Mouse (Mus musculus): Measurements from ENCODE around the gene Lasp1. TPM values are rescaled to one million over a fixed set of nuclear protein-coding genes. Genes with fewer than 3 reads are reported as not detected.

Lasp1 gene
- polyA plus RNA-seq, 1 experiment from 2014 or later = 77.6 TPM

- DNase-seq (ENCODE audit: low spot score) (no peak), ATAC-seq (0 out of 2 replicates have a peak, but pooled peaks have one; percentile 2)
- no peaks in the 10 kb centered on the region for H3K9me3 ChIP-seq (replicated peaks; ENCODE audit: control insufficient read depth, low read length)
- no peak overlapping the region for H3K9ac ChIP-seq (ENCODE audit: low read length)
- 19% methylated on average over 6 of the region's 6 CpGs for WGBS
- H3K27ac ChIP-seq (ENCODE audit: low read depth, low read length) = peak overlapping the region; percentile 74; the same call in 1 of the 2 replicates
- no peaks in the 10 kb centered on the region for H3K27me3 ChIP-seq (replicated peaks; ENCODE audit: control insufficient read depth, insufficient read depth, low read length)
- H3K4me1 ChIP-seq (ENCODE audit: control insufficient read depth, insufficient read depth, low read length) = peaks cover 15% of the 10 kb centered on the region
- H3K36me3 ChIP-seq (ENCODE audit: control insufficient read depth, insufficient read depth, low read length) = peaks cover 57% of the 10 kb centered on the region
- no peak overlapping the region for H3K4me2 ChIP-seq (ENCODE audit: low read length)
- no peak overlapping the region for H3K4me3 ChIP-seq (ENCODE audit: low read depth, low read length)
These were observed 19.2 kb downstream of the Lasp1 start for GRCm38 (mm10) chr11:97818003-97818402.

GRCm38 (mm10) chr11:97818571-97818970, 19.8 kb downstream of the Lasp1 start:
- Histone ChIP-seq H3K36me3 (ENCODE audit: control insufficient read depth, insufficient read depth, low read length) (peaks cover 60% of the 10 kb centered on the region), H3K4me1 (ENCODE audit: control insufficient read depth, insufficient read depth, low read length) (peaks cover 9% of the 10 kb centered on the region), H3K4me2 (ENCODE audit: low read length) (no peak overlapping the region), H3K4me3 (ENCODE audit: low read depth, low read length) (no peak overlapping the region), H3K27me3 (replicated peaks; ENCODE audit: control insufficient read depth, insufficient read depth, low read length) (no peaks in the 10 kb centered on the region), H3K9me3 (replicated peaks; ENCODE audit: control insufficient read depth, low read length) (no peaks in the 10 kb centered on the region), H3K27ac (ENCODE audit: low read depth, low read length) (peak overlapping the region; percentile 74), H3K9ac (ENCODE audit: low read length) (peak overlapping the region; percentile 10)
- DNase-seq (ENCODE audit: low spot score) (peak; percentile 76), ATAC-seq (peak; percentile 80)
- 3% methylated on average over 4 of the region's 4 CpGs for WGBS

- ATAC-seq = no peak
- Histone ChIP-seq H3K27ac (ENCODE audit: low read depth, low read length) (peak overlapping the region; percentile 74), H3K9ac (ENCODE audit: low read length) (peak overlapping the region; percentile 10; the same call in 1 of the 2 replicates), H3K36me3 (ENCODE audit: control insufficient read depth, insufficient read depth, low read length) (peaks cover 60% of the 10 kb centered on the region), H3K4me2 (ENCODE audit: low read length) (no peak overlapping the region), H3K27me3 (replicated peaks; ENCODE audit: control insufficient read depth, insufficient read depth, low read length) (no peaks in the 10 kb centered on the region), H3K4me3 (ENCODE audit: low read depth, low read length) (no peak overlapping the region), H3K9me3 (replicated peaks; ENCODE audit: control insufficient read depth, low read length) (no peaks in the 10 kb centered on the region), H3K4me1 (ENCODE audit: control insufficient read depth, insufficient read depth, low read length) (peaks cover 8% of the 10 kb centered on the region)
- WGBS = 39% methylated on average over 4 of the region's 4 CpGs
- no peak for DNase-seq (ENCODE audit: low spot score)
These were observed 20.3 kb downstream of the Lasp1 start for GRCm38 (mm10) chr11:97819102-97819501.

- no peak for ATAC-seq
- Histone ChIP-seq H3K27me3 (replicated peaks; ENCODE audit: control insufficient read depth, insufficient read depth, low read length) (no peaks in the 10 kb centered on the region), H3K9me3 (replicated peaks; ENCODE audit: control insufficient read depth, low read length) (no peaks in the 10 kb centered on the region), H3K4me3 (ENCODE audit: low read depth, low read length) (no peak overlapping the region), H3K36me3 (ENCODE audit: control insufficient read depth, insufficient read depth, low read length) (peaks cover 57% of the 10 kb centered on the region), H3K4me2 (ENCODE audit: low read length) (no peak overlapping the region), H3K9ac (ENCODE audit: low read length) (no peak overlapping the region), H3K4me1 (ENCODE audit: control insufficient read depth, insufficient read depth, low read length) (peaks cover 8% of the 10 kb centered on the region), H3K27ac (ENCODE audit: low read depth, low read length) (no peak overlapping the region)
- WGBS = 96% methylated on average over 5 of the region's 5 CpGs
- no peak for DNase-seq (ENCODE audit: low spot score)
These were observed 21.1 kb downstream of the Lasp1 start for GRCm38 (mm10) chr11:97819923-97820322.

GRCm38 (mm10) chr11:97820840-97821239, 22.0 kb downstream of the Lasp1 start:
- no peak for DNase-seq (ENCODE audit: low spot score)
- Histone ChIP-seq H3K36me3 (ENCODE audit: control insufficient read depth, insufficient read depth, low read length) (peaks cover 59% of the 10 kb centered on the region), H3K4me3 (ENCODE audit: low read depth, low read length) (no peak overlapping the region), H3K9me3 (replicated peaks; ENCODE audit: control insufficient read depth, low read length) (no peaks in the 10 kb centered on the region), H3K4me2 (ENCODE audit: low read length) (no peak overlapping the region), H3K27ac (ENCODE audit: low read depth, low read length) (no peak overlapping the region), H3K9ac (ENCODE audit: low read length) (no peak overlapping the region), H3K4me1 (ENCODE audit: control insufficient read depth, insufficient read depth, low read length) (peaks cover 8% of the 10 kb centered on the region), H3K27me3 (replicated peaks; ENCODE audit: control insufficient read depth, insufficient read depth, low read length) (no peaks in the 10 kb centered on the region)
- WGBS = 62% methylated on average over 4 of the region's 4 CpGs
- ATAC-seq = no peak

- H3K36me3 ChIP-seq (ENCODE audit: control insufficient read depth, insufficient read depth, low read length) = peaks cover 58% of the 10 kb centered on the region
- 94% methylated on average over 8 of the region's 8 CpGs for WGBS
- H3K9me3 ChIP-seq (replicated peaks; ENCODE audit: control insufficient read depth, low read length) = no peaks in the 10 kb centered on the region
- no peaks in the 10 kb centered on the region for H3K27me3 ChIP-seq (replicated peaks; ENCODE audit: control insufficient read depth, insufficient read depth, low read length)
- no peak overlapping the region for H3K4me3 ChIP-seq (ENCODE audit: low read depth, low read length)
- no peak overlapping the region for H3K9ac ChIP-seq (ENCODE audit: low read length)
- H3K27ac ChIP-seq (ENCODE audit: low read depth, low read length) = no peak overlapping the region
- peaks cover 8% of the 10 kb centered on the region for H3K4me1 ChIP-seq (ENCODE audit: control insufficient read depth, insufficient read depth, low read length)
- DNase-seq (ENCODE audit: low spot score) (no peak), ATAC-seq (no peak)
- H3K4me2 ChIP-seq (ENCODE audit: low read length) = no peak overlapping the region
These were observed 22.7 kb downstream of the Lasp1 start for GRCm38 (mm10) chr11:97821401-97822064.

GRCm38 (mm10) chr11:97822840-97823603, 24.2 kb downstream of the Lasp1 start:
- peaks cover 8% of the 10 kb centered on the region for H3K4me1 ChIP-seq (ENCODE audit: control insufficient read depth, insufficient read depth, low read length)
- no peak for DNase-seq (ENCODE audit: low spot score)
- H3K4me3 ChIP-seq (ENCODE audit: low read depth, low read length) = no peak overlapping the region
- no peak overlapping the region for H3K9ac ChIP-seq (ENCODE audit: low read length)
- ATAC-seq = no peak
- no peak overlapping the region for H3K27ac ChIP-seq (ENCODE audit: low read depth, low read length)
- WGBS = 85% methylated on average over 20 of the region's 20 CpGs
- no peak overlapping the region for H3K4me2 ChIP-seq (ENCODE audit: low read length)
- H3K9me3 ChIP-seq (replicated peaks; ENCODE audit: control insufficient read depth, low read length) = no peaks in the 10 kb centered on the region
- H3K36me3 ChIP-seq (ENCODE audit: control insufficient read depth, insufficient read depth, low read length) = peaks cover 64% of the 10 kb centered on the region
- no peaks in the 10 kb centered on the region for H3K27me3 ChIP-seq (replicated peaks; ENCODE audit: control insufficient read depth, insufficient read depth, low read length)

- WGBS = 94% methylated on average over 11 of the region's 11 CpGs
- H3K27me3 ChIP-seq (replicated peaks; ENCODE audit: control insufficient read depth, insufficient read depth, low read length) = no peaks in the 10 kb centered on the region
- ATAC-seq = no peak
- no peak overlapping the region for H3K9ac ChIP-seq (ENCODE audit: low read length)
- peaks cover 68% of the 10 kb centered on the region for H3K36me3 ChIP-seq (ENCODE audit: control insufficient read depth, insufficient read depth, low read length)
- H3K4me1 ChIP-seq (ENCODE audit: control insufficient read depth, insufficient read depth, low read length) = no peaks in the 10 kb centered on the region
- H3K4me2 ChIP-seq (ENCODE audit: low read length) = no peak overlapping the region
- H3K4me3 ChIP-seq (ENCODE audit: low read depth, low read length) = no peak overlapping the region
- no peak overlapping the region for H3K27ac ChIP-seq (ENCODE audit: low read depth, low read length)
- no peaks in the 10 kb centered on the region for H3K9me3 ChIP-seq (replicated peaks; ENCODE audit: control insufficient read depth, low read length)
- no peak for DNase-seq (ENCODE audit: low spot score)
These were observed 25.4 kb downstream of the Lasp1 start for GRCm38 (mm10) chr11:97824168-97824567.

- Histone ChIP-seq H3K27me3 (replicated peaks; ENCODE audit: control insufficient read depth, insufficient read depth, low read length) (no peaks in the 10 kb centered on the region), H3K4me2 (ENCODE audit: low read length) (no peak overlapping the region), H3K4me3 (ENCODE audit: low read depth, low read length) (no peak overlapping the region), H3K27ac (ENCODE audit: low read depth, low read length) (no peak overlapping the region), H3K9ac (ENCODE audit: low read length) (no peak overlapping the region), H3K9me3 (replicated peaks; ENCODE audit: control insufficient read depth, low read length) (no peaks in the 10 kb centered on the region), H3K36me3 (ENCODE audit: control insufficient read depth, insufficient read depth, low read length) (peaks cover 73% of the 10 kb centered on the region), H3K4me1 (ENCODE audit: control insufficient read depth, insufficient read depth, low read length) (no peaks in the 10 kb centered on the region)
- DNase-seq (ENCODE audit: low spot score) (no peak), ATAC-seq (no peak)
- 77% methylated on average over 6 of the region's 6 CpGs for WGBS
These were observed 26.1 kb downstream of the Lasp1 start for GRCm38 (mm10) chr11:97824895-97825294.

All from forebrain, embryonic 14.5 days (tissue).